Mouse (Mus musculus) heart, embryonic 11.5 days (tissue): ENCODE results near the gene Mgat4d. TPM values are rescaled to one million over a fixed set of nuclear protein-coding genes. Genes with fewer than 3 reads are reported as not detected.

Experiments
- ATAC-seq: fragments of 200-750 bp; cut with Nextera tagmentation; replicated peaks from 2 replicates; pipeline ENCODE4 v1.8.0; 2017; ENCODE audit warnings: moderate library complexity; ENCODE audit not compliant: insufficient number of reproducible peaks, low FRiP score, low TSS enrichment
- H3K27ac ChIP-seq: fragments of 300-500 bp; sonication (generic); 2 replicates; pipeline ENCODE4 v1.5.1; 2014; ENCODE audit warnings: mild to moderate bottlenecking, low read depth, low read length
- H3K27me3 ChIP-seq: fragments of 300-500 bp; sonication (generic); 2 replicates; pipeline ENCODE4 v1.6.1; 2014; ENCODE audit warnings: mild to moderate bottlenecking, low read length, mixed read lengths; ENCODE audit not compliant: control insufficient read depth, insufficient read depth
- H3K36me3 ChIP-seq: fragments of 300-500 bp; sonication (generic); 2 replicates; pipeline ENCODE4 v1.6.1; 2014; ENCODE audit warnings: mild to moderate bottlenecking, low read length, moderate library complexity, mixed read lengths; ENCODE audit not compliant: control insufficient read depth, insufficient read depth
- H3K4me1 ChIP-seq: fragments of 300-500 bp; sonication (generic); 2 replicates; pipeline ENCODE4 v1.6.1; 2014; ENCODE audit warnings: low read length; ENCODE audit not compliant: control insufficient read depth, insufficient read depth
- H3K4me2 ChIP-seq: fragments of 300-500 bp; sonication (generic); 2 replicates; pipeline ENCODE4 v1.6.1; 2014; ENCODE audit warnings: mild to moderate bottlenecking, moderate library complexity
- H3K4me3 ChIP-seq: fragments of 300-500 bp; sonication (generic); 2 replicates; pipeline ENCODE4 v1.5.1; 2014; ENCODE audit warnings: low read depth, low read length
- H3K9ac ChIP-seq: fragments of 300-500 bp; sonication (generic); 2 replicates; pipeline ENCODE4 v1.6.1; 2014; ENCODE audit warnings: mild to moderate bottlenecking, low read depth, low read length, moderate library complexity
- H3K9me3 ChIP-seq: fragments of 300-500 bp; sonication (generic); replicated peaks from 2 replicates; pipeline ENCODE4 v1.6.1; 2016; ENCODE audit warnings: low read length; ENCODE audit not compliant: control insufficient read depth
- WGBS: fragments of 180-500 bp; shearing (Covaris S2); extraction: QIAGEN DNeasy Blood & Tissue Kit; methylation state at CpG from one replicate; pipeline ENCODE4 v1.1.7; 2014; ENCODE audit not compliant: insufficient replicate concordance; 5-methylcytosine and 5-hydroxymethylcytosine counted together
- polyA plus RNA-seq: library from polyadenylated mRNA; unstranded; fragments of >200 nt; fragmentation: Nextera tagmentation; extraction: Ambion mirVana; gene quantifications from 2 replicates; pipeline ENCODE4 v1.2.1, GENCODE M21; 2014

The Mgat4d gene
- polyA plus RNA-seq, 1 experiment from 2014 or later = not detected

GRCm38 (mm10) chr8:83397726-83398125 is 49.5 kb downstream of the Mgat4d start:
- no peak for ATAC-seq
- H3K27me3 ChIP-seq = no peaks in the 10 kb centered on the region
- H3K4me3 ChIP-seq = no peak overlapping the region
- WGBS = 70% methylated on average over 4 of the region's 4 CpGs
- H3K36me3 ChIP-seq = no peaks in the 10 kb centered on the region
- H3K27ac ChIP-seq = no peak overlapping the region
- no peak overlapping the region for H3K4me2 ChIP-seq
- no peaks in the 10 kb centered on the region for H3K9me3 ChIP-seq
- H3K9ac ChIP-seq = no peak overlapping the region
- no peaks in the 10 kb centered on the region for H3K4me1 ChIP-seq

GRCm38 (mm10) chr8:83405548-83405947 is 57.3 kb downstream of the Mgat4d start:
- Histone ChIP-seq H3K9me3 (no peaks in the 10 kb centered on the region), H3K27ac (no peak overlapping the region), H3K4me3 (no peak overlapping the region), H3K36me3 (no peaks in the 10 kb centered on the region), H3K27me3 (peaks cover 6% of the 10 kb centered on the region; the same call in 1 of the 2 replicates), H3K9ac (no peak overlapping the region), H3K4me1 (no peaks in the 10 kb centered on the region), H3K4me2 (no peak overlapping the region)
- ATAC-seq = no peak
- 46% methylated on average over 10 of the region's 10 CpGs for WGBS

GRCm38 (mm10) chr8:83406836-83407235 is 58.6 kb downstream of the Mgat4d start:
- 35% methylated on average over 6 of the region's 6 CpGs for WGBS
- H3K4me3 ChIP-seq = no peak overlapping the region
- peaks cover 6% of the 10 kb centered on the region; the same call in 1 of the 2 replicates for H3K27me3 ChIP-seq
- no peaks in the 10 kb centered on the region for H3K36me3 ChIP-seq
- no peak overlapping the region for H3K27ac ChIP-seq
- no peaks in the 10 kb centered on the region for H3K9me3 ChIP-seq
- no peak overlapping the region for H3K4me2 ChIP-seq
- H3K9ac ChIP-seq = no peak overlapping the region
- no peak for ATAC-seq
- H3K4me1 ChIP-seq = no peaks in the 10 kb centered on the region

- Histone ChIP-seq H3K4me2 (no peak overlapping the region), H3K36me3 (no peaks in the 10 kb centered on the region), H3K4me3 (no peak overlapping the region), H3K9me3 (no peaks in the 10 kb centered on the region), H3K27ac (no peak overlapping the region), H3K9ac (no peak overlapping the region), H3K27me3 (peaks cover 6% of the 10 kb centered on the region; the same call in 1 of the 2 replicates), H3K4me1 (no peaks in the 10 kb centered on the region)
- WGBS = 66% methylated on average over 7 of the region's 7 CpGs
- no peak for ATAC-seq
These were observed 60.2 kb downstream of the Mgat4d start for GRCm38 (mm10) chr8:83408496-83408895.

- peaks cover 8% of the 10 kb centered on the region; the same call in 1 of the 2 replicates for H3K27me3 ChIP-seq
- WGBS = 96% methylated on average over 15 of the region's 15 CpGs
- no peak overlapping the region for H3K9ac ChIP-seq
- no peaks in the 10 kb centered on the region for H3K36me3 ChIP-seq
- no peak overlapping the region for H3K27ac ChIP-seq
- ATAC-seq = no peak
- H3K9me3 ChIP-seq = no peaks in the 10 kb centered on the region
- no peak overlapping the region for H3K4me3 ChIP-seq
- H3K4me1 ChIP-seq = no peaks in the 10 kb centered on the region
- H3K4me2 ChIP-seq = no peak overlapping the region
These were observed 68.6 kb downstream of the Mgat4d start for GRCm38 (mm10) chr8:83416878-83417277.

GRCm38 (mm10) chr8:83417970-83418369 is 69.7 kb downstream of the Mgat4d start:
- H3K27ac ChIP-seq = no peak overlapping the region
- no peaks in the 10 kb centered on the region for H3K36me3 ChIP-seq
- no peak overlapping the region for H3K4me2 ChIP-seq
- H3K9me3 ChIP-seq = no peaks in the 10 kb centered on the region
- H3K4me3 ChIP-seq = no peak overlapping the region
- H3K27me3 ChIP-seq = peaks cover 9% of the 10 kb centered on the region; the same call in 1 of the 2 replicates
- H3K4me1 ChIP-seq = no peaks in the 10 kb centered on the region
- H3K9ac ChIP-seq = no peak overlapping the region
- ATAC-seq = no peak
- WGBS = 69% methylated on average over 6 of the region's 6 CpGs

GRCm38 (mm10) chr8:83418805-83419516 is 70.7 kb downstream of the Mgat4d start:
- Histone ChIP-seq H3K9ac (no peak overlapping the region), H3K4me2 (no peak overlapping the region), H3K4me3 (no peak overlapping the region), H3K27me3 (peaks cover 11% of the 10 kb centered on the region; the same call in 1 of the 2 replicates), H3K36me3 (no peaks in the 10 kb centered on the region), H3K27ac (no peak overlapping the region), H3K9me3 (no peaks in the 10 kb centered on the region), H3K4me1 (no peaks in the 10 kb centered on the region)
- ATAC-seq = no peak
- 84% methylated on average over 11 of the region's 11 CpGs for WGBS

GRCm38 (mm10) chr8:83421354-83421753 is 73.1 kb downstream of the Mgat4d start:
- no peak overlapping the region for H3K9ac ChIP-seq
- no peaks in the 10 kb centered on the region for H3K36me3 ChIP-seq
- peaks cover 25% of the 10 kb centered on the region for H3K27me3 ChIP-seq
- no peaks in the 10 kb centered on the region for H3K9me3 ChIP-seq
- ATAC-seq = no peak
- no peak overlapping the region for H3K27ac ChIP-seq
- no peak overlapping the region for H3K4me3 ChIP-seq
- whole genome bisulfite sequencing = 100% methylated on average over 1 of the region's 1 CpGs
- no peaks in the 10 kb centered on the region for H3K4me1 ChIP-seq
- H3K4me2 ChIP-seq = no peak overlapping the region
